Mouse (Mus musculus): ENCODE results near the gene Ahnak. TPM values are rescaled to one million over a fixed set of nuclear protein-coding genes. Genes with fewer than 3 reads are reported as not detected.
"Not testable (repeated sequence)": the region's sequence is repeated elsewhere in the genome, so short reads cannot be mapped to it uniquely, and the experiment has no call there.

Gene Ahnak
- polyA plus RNA-seq, 1 experiment, result 84.7 TPM

DNA sequence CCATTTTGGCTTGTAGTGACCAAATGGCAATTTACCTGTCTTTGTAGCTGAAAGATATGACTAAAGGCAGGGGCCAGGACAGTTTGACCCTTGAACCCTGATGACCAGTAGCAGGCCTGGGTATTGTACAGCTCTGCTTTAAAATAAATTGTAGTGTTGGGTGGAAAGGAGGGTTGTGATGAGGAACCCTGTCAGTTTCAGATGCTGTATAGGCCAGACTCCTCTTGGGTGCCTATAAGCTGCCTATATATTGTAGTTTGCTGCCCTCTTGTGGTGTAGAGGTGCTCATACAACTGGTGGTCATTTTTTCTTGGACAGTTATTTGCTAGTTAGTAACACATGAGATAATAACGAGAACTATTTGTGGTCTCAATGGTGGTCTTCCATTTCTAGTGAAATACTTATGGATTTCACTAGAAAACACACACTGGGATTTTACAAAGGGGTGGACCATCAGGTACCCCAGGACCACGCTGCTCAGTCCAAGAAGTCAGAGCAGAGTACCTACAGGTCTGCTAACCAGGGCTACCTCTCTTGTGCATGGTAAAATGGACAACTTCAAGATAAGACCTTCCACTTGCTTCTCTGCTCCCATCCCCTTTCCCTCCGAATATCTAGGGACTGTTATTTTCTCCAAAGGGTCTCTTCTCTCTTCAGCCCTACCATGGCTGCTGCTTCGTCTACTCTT is 121.2 kb downstream of the Ahnak start:
- TF ChIP-seq POLR2A (IDR thresholded peaks at IDR 0.05; ENCODE audit: borderline replicate concordance, extremely low read depth, low read depth, low read length) (no peak), CTCF (IDR thresholded peaks at IDR 0.05; ENCODE audit: insufficient read depth, low read length) (peak; percentile 12; the same call in 1 of the 2 replicates)
- WGBS, result 48% methylated on average over 4 of the region's 4 CpGs
- H3K4me3 ChIP-seq (replicated peaks; ENCODE audit: extremely low read depth, low read depth, low read length), result no peak overlapping the region
- H3K4me1 ChIP-seq (ENCODE audit: control insufficient read depth, insufficient read depth, low read length), result peaks cover 13% of the 10 kb centered on the region
- DNase-seq, result no peak

GRCm38 (mm10) chr19:9112043-9112442 is 123.0 kb downstream of the Ahnak start:
- WGBS, result 72% methylated on average over 8 of the region's 8 CpGs

DNA sequence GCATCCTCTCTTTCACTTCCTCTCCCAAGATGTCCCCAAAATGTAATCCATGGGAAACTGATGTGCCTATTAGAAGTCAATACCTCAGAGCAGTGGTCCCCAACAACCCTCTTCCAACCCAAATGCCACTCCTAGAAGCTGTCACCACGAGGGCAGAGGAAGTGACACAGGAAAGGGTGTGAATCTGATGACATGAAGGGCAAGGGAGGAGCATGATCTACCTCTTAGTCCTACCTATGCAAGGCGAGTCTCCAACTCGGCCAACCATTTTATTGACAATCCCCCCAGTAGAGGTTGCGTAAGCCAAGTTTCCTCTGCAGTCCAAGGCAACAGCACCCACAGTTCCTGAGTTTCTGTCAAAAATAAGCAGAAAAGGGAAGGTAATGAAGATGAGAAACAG is 127.2 kb downstream of the Ahnak start:
- WGBS, result 61% methylated on average over 4 of the region's 4 CpGs
- TF ChIP-seq CTCF (IDR thresholded peaks at IDR 0.05; ENCODE audit: insufficient read depth, low read length) (no peak), POLR2A (IDR thresholded peaks at IDR 0.05; ENCODE audit: borderline replicate concordance, extremely low read depth, low read depth, low read length) (no peak)
- no peak for DNase-seq
- no peak overlapping the region for H3K4me3 ChIP-seq (replicated peaks; ENCODE audit: extremely low read depth, low read depth, low read length)
- H3K4me1 ChIP-seq (ENCODE audit: control insufficient read depth, insufficient read depth, low read length), result no peaks in the 10 kb centered on the region

More at GRCm38 (mm10) chr19:9112043-9112442, 123.0 kb downstream of the Ahnak start:
- no peak for DNase-seq
- no peak overlapping the region for H3K4me3 ChIP-seq (replicated peaks; ENCODE audit: extremely low read depth, low read depth, low read length)
- H3K4me1 ChIP-seq (ENCODE audit: control insufficient read depth, insufficient read depth, low read length), result peaks cover 3% of the 10 kb centered on the region; the same call in 1 of the 2 replicates
- TF ChIP-seq CTCF (IDR thresholded peaks at IDR 0.05; ENCODE audit: insufficient read depth, low read length) (no peak), POLR2A (IDR thresholded peaks at IDR 0.05; ENCODE audit: borderline replicate concordance, extremely low read depth, low read depth, low read length) (no peak)

GRCm38 (mm10) chr19:9117275-9117674 is 128.2 kb downstream of the Ahnak start:
- WGBS, result 48% methylated on average over 5 of the region's 5 CpGs
- DNase-seq, result no peak
- TF ChIP-seq CTCF (IDR thresholded peaks at IDR 0.05; ENCODE audit: insufficient read depth, low read length) (no peak), POLR2A (IDR thresholded peaks at IDR 0.05; ENCODE audit: borderline replicate concordance, extremely low read depth, low read depth, low read length) (no peak)
- Histone ChIP-seq H3K4me3 (replicated peaks; ENCODE audit: extremely low read depth, low read depth, low read length) (no peak overlapping the region), H3K4me1 (ENCODE audit: control insufficient read depth, insufficient read depth, low read length) (no peaks in the 10 kb centered on the region)

DNA sequence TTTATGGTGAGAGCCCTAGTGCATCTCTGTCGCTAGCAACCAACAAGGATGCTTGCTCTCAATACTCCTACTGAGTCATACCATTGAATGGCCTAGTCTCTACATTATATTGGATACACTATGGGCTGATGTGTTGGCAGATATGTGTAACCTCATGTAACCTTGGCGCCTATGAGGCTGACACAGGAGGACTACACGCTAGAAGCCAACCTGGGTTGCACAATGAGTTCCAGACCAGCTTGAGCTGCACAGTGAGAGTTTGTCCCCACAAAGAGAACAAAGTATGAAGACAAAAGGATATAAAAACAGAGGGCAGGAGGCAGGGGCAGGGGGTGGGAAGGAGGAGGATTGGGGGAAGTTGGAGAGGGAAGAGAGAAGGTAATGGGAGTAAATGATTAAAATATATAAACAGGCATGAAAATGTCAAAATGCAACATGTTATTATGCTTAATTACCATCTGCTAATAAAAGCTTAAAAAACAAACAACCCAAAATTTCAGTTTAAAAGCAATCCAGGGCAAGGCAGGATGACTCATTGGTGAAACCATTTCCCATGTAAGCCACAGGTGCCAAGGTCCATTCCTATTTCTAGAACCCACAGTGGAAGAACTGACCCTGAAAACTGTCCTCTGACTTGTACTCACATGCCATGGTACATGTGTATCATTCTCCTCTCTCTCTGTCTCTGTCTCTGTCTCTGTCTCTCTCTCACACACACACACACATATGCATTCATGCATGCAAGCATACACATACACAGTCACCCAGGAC is 130.8 kb downstream of the Ahnak start:
- no peak for DNase-seq
- WGBS, result 92% methylated on average over 3 of the region's 3 CpGs

DNA sequence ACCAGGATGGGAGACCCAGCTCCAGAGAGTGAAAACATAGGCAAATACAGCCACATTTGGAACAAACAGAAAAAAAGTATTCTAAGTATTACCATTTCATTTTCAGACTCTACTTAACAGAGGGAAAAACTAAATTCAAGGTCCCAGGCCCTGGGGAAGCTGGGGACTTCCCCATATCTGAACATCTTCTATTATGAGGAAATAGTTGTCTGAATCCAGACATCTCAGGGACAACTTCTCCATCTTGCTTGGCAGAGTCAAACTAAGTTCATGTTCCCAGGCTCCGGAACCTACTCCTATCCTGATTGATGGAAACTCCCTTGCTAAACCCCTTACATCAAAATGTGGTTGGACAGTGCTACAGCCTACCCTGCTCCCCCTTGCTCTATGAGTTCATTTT is 133.3 kb downstream of the Ahnak start:
- TF ChIP-seq CTCF (IDR thresholded peaks at IDR 0.05; ENCODE audit: insufficient read depth, low read length) (no peak), POLR2A (IDR thresholded peaks at IDR 0.05; ENCODE audit: borderline replicate concordance, extremely low read depth, low read depth, low read length) (no peak)
- DNase-seq, result no peak
- H3K4me1 ChIP-seq (ENCODE audit: control insufficient read depth, insufficient read depth, low read length), result no peaks in the 10 kb centered on the region
- 94% methylated on average over 1 of the region's 1 CpGs for WGBS
- H3K4me3 ChIP-seq (replicated peaks; ENCODE audit: extremely low read depth, low read depth, low read length), result no peak overlapping the region

More for the DNA sequence above, 130.8 kb downstream of the Ahnak start:
- no peaks in the 10 kb centered on the region for H3K4me1 ChIP-seq (ENCODE audit: control insufficient read depth, insufficient read depth, low read length)
- TF ChIP-seq POLR2A (IDR thresholded peaks at IDR 0.05; ENCODE audit: borderline replicate concordance, extremely low read depth, low read depth, low read length) (no peak), CTCF (IDR thresholded peaks at IDR 0.05; ENCODE audit: insufficient read depth, low read length) (no peak)
- H3K4me3 ChIP-seq (replicated peaks; ENCODE audit: extremely low read depth, low read depth, low read length), result no peak overlapping the region

GRCm38 (mm10) chr19:9123986-9124385 is 134.9 kb downstream of the Ahnak start:
- not testable (repeated sequence) for H3K4me1 ChIP-seq (ENCODE audit: control insufficient read depth, insufficient read depth, low read length); DNase-seq; H3K4me3 ChIP-seq (replicated peaks; ENCODE audit: extremely low read depth, low read depth, low read length)
- WGBS, result 96% methylated on average over 2 of the region's 2 CpGs

Other genes starting within 250 kb of the Ahnak start
- gene 1700092M07Rik, start 248.6 kb upstream of the Ahnak start, polyA plus RNA-seq (2012; rRNA removed), result not detected in 2 replicates
- 79.0 and 88.0 TPM in 2 replicates for gene Stx5a, start 247.9 kb upstream of the Ahnak start, polyA plus RNA-seq (2012; rRNA removed)
- gene Nxf1, start 232.2 kb upstream of the Ahnak start, polyA plus RNA-seq (2012; rRNA removed), result 61.4 and 85.3 TPM in 2 replicates
- gene Tmem223, start 218.3 kb upstream of the Ahnak start, polyA plus RNA-seq (2012; rRNA removed), result 188 and 217 TPM in 2 replicates
- gene Tmem179b, start 214.8 kb upstream of the Ahnak start, polyA plus RNA-seq (2012; rRNA removed), result 88.7 and 103 TPM in 2 replicates
- gene Taf6l, start 202.9 kb upstream of the Ahnak start, polyA plus RNA-seq (2012; rRNA removed), result 8.6 and 9.0 TPM in 2 replicates
- gene Polr2g, start 190.7 kb upstream of the Ahnak start, polyA plus RNA-seq (2012; rRNA removed), result 26.2 and 42.5 TPM in 2 replicates
- 1.9 and 2.3 TPM in 2 replicates for gene Zbtb3, start 186.7 kb upstream of the Ahnak start, polyA plus RNA-seq (2012; rRNA removed)
- 8.5 and 12.8 TPM in 2 replicates for gene Ttc9c, start 170.0 kb upstream of the Ahnak start, polyA plus RNA-seq (2012; rRNA removed)
- 25.4 and 28.0 TPM in 2 replicates for gene Hnrnpul2, start 169.3 kb upstream of the Ahnak start, polyA plus RNA-seq (2012; rRNA removed)
- gene AC129217.1, start 159.5 kb upstream of the Ahnak start, polyA plus RNA-seq (2012; rRNA removed), result not detected in 2 replicates
- 140 and 164 TPM in 2 replicates for gene Bscl2, start 151.8 kb upstream of the Ahnak start, polyA plus RNA-seq (2012; rRNA removed)
- gene Gng3, start 150.1 kb upstream of the Ahnak start, polyA plus RNA-seq (2012; rRNA removed), result 0.11 and 0.19 TPM in 2 replicates
- gene Lrrn4cl, start 138.5 kb upstream of the Ahnak start, polyA plus RNA-seq (2012; rRNA removed), result 2.1 and 3.4 TPM in 2 replicates
- gene Ubxn1, start 117.8 kb upstream of the Ahnak start, polyA plus RNA-seq (2012; rRNA removed), result 84.2 and 101 TPM in 2 replicates
- 26.2 and 37.6 TPM in 2 replicates for gene Uqcc3, start 108.4 kb upstream of the Ahnak start, polyA plus RNA-seq (2012; rRNA removed)
- gene Lbhd1, start 105.6 kb upstream of the Ahnak start, polyA plus RNA-seq (2012; rRNA removed), result 0.58 and 1.7 TPM in 2 replicates
- gene Gm49403, start 105.4 kb upstream of the Ahnak start, polyA plus RNA-seq (2012; rRNA removed), result not detected in 2 replicates
- 11.8 and 15.4 TPM in 2 replicates for gene 1810009A15Rik, start 100.4 kb upstream of the Ahnak start, polyA plus RNA-seq (2012; rRNA removed)
- not detected in 2 replicates for gene Gm49416, start 100.4 kb upstream of the Ahnak start, polyA plus RNA-seq (2012; rRNA removed)
- gene Ints5, start 96.3 kb upstream of the Ahnak start, polyA plus RNA-seq (2012; rRNA removed), result 18.5 and 22.2 TPM in 2 replicates
- gene Ganab, start 91.2 kb upstream of the Ahnak start, polyA plus RNA-seq (2012; rRNA removed), result 83.8 and 124 TPM in 2 replicates
- 92.3 and 107 TPM in 2 replicates for gene B3gat3, start 68.9 kb upstream of the Ahnak start, polyA plus RNA-seq (2012; rRNA removed)
- 11.3 and 14.1 TPM in 2 replicates for gene Rom1, start 59.9 kb upstream of the Ahnak start, polyA plus RNA-seq (2012; rRNA removed)
- gene Eml3, start 59.7 kb upstream of the Ahnak start, polyA plus RNA-seq (2012; rRNA removed), result 50.5 and 65.5 TPM in 2 replicates
- gene Mta2, start 47.4 kb upstream of the Ahnak start, polyA plus RNA-seq (2012; rRNA removed), result 20.0 and 26.9 TPM in 2 replicates
- 14.9 and 17.9 TPM in 2 replicates for gene Tut1, start 35.4 kb upstream of the Ahnak start, polyA plus RNA-seq (2012; rRNA removed)
- gene Eef1g, start 22.2 kb upstream of the Ahnak start, polyA plus RNA-seq (2012; rRNA removed), result 121 and 206 TPM in 2 replicates
- gene Scgb1a1, start 98.7 kb downstream of the Ahnak start, polyA plus RNA-seq (2012; rRNA removed), result 138,577 and 142,361 TPM in 2 replicates
- 1.4 and 2.2 TPM in 2 replicates for gene Asrgl1, start 146.4 kb downstream of the Ahnak start, polyA plus RNA-seq (2012; rRNA removed)

All from lung, adult 2 months (tissue).